Mouse (Mus musculus) lung, postnatal 4 days (tissue): ENCODE data around the gene Pnpla8.

Experiments used
- DNase-seq, 2 experiments: peaks; one replicate each; pipeline ENCODE4 v3.0.0; 2021

The Pnpla8 gene

DNA sequence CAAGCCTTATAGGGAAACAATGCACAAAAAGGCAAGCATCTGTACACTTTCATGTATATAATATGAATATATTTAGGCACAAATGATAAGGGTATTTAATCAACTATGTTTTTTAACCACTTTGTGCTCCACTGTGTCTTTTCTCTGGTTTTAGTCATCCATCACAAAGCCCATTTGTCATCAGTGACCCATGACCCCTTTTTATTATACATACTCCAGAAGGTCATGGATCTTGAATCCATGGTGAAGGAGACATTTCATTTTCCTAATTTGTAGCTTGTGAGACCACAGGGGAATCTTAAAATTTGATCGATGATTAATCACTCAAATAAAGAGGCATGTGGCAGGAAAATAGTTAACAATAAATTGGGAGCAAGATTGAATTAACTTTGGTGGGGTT lies 136.7 kb downstream of the Pnpla8 start:
- DNase-seq, result no peak

DNA sequence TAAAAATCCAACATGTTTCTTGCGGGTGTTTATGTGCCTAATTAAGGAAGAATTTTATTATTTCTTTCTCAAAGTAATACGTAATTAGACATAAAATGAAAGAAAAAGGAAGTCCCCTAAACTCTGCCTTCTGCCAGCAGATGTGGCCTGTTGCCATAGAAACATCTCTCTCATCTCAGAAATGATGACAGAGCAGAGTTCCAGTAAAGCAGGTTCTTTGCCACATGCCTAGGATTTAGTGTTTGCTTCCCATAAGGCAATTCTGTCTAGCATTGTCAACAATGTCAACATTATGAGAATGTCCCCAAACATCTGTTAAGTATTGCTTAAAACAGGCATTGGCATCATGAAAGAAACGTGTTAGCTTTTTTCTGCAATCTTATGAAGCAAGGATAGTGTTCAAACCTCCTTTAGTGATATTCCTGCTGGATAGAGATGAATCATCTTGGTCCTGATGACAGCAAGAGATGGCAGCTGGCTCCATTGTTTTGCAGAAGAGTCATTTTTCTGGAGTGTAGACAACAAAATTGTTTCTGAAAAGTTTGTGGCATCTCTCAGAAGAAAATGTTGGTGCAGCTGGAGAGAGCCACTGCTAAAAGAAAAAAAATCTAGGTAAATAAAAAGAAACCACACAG lies 150.0 kb downstream of the Pnpla8 start:
- DNase-seq, result no peak
